Mouse (Mus musculus) ES-CJ7 (cell line): ENCODE results near the gene Zfp740.
A peak's percentile ranks its signal among the peaks of the same experiment; 100 is the strongest.

ENCODE experiments used
- DNase-seq: peaks from one replicate; pipeline ENCODE4 v3.0.0; 2011; ENCODE audit warnings: low read depth, low spot score

Zfp740 gene

DNA sequence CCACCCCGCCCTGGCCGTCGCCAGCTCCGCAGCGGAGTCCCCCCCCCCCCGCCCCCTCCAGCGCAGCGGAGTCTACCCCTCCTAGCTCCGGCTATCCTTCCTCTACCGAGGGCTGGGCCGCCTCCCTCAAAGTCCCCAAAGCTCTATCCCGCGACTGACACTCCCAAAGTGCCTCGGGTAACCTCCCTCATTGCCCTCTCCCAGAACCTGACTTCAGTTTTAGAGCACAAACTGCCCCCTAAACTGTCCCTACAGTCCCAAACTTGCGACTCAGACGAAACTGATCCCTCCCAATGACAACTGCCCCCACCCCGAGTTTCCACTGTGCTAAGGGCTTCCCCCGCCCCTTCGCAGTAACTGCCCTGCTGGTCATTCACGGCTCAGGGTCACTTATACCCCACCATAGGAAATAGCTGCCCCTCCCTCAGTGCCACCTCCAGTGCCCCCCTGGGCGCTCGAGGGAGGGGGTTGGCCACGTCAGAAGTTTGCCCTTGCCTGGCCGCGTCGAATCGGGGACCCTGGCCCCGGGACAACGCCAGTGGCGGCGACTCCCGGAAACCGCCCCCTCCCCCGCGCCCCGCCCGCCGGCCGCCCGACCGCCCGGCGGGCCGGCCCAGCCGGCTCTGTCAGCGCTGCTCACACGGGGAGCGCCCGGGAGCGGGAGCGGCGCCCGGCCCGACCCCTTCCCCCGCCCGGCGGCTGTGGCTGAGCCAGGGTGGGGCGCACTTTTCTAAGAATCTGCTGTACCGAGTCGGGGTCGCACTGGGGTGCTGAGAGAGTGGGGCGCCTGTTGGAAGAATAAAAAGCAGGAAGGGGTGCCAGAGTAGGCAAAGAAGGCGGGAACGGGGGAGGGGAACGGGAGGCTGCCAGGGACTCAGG lies 44.4 kb downstream of the Zfp740 start:
- DNase-seq, result peak; percentile 87

DNA sequence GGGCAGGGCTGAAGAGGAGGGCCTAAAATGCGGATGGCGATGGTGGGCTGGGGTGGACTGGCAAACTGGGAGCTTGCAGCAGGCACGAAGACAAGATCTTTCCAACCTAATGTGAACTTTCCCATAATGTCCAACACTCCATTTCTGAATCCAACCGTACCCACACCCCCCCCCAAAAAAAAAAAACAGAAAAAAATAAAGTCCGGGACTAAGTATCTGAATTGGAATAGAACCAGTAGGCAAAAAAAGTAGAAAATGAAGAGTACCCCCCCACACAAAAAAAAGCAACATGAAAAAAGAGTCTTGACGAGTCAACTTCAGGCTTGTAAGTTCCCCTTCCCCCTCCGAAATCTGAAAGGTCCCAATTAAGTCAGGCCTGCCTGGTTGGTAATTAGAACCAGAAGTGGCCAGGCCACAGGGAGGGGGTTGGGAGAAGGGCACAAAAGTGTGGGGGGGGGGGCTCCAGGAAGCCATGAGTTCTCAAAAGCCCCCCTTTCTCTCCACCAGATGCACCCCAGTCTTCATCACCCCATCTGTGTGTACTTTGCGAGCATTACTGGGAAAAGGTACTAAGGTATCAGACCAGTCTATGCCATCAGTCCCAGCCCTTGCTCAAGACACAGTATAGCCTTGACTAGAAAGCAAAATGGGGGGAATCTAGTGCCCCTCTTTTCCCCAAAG lies 45.2 kb downstream of the Zfp740 start:
- no peak for DNase-seq

DNA sequence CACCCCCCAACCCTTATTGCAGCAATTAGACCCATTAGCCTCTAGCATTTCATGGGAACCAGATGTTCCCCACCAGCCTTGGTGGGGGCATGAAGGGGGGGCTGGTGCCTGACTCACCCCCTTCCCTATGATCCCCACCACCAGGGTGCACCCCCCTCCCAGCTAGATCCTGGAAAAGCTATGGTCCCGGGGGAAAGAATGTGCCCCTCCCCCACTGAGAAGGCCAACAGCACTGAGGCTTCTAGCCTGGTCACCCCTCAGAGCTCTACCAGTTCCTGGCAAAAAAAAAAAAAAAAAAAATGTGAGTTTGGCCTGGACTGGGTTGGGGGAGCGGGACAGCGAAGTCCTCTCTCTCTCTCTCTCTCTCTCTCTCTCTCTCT lies 45.8 kb downstream of the Zfp740 start:
- DNase-seq, result peak; percentile 66

DNA sequence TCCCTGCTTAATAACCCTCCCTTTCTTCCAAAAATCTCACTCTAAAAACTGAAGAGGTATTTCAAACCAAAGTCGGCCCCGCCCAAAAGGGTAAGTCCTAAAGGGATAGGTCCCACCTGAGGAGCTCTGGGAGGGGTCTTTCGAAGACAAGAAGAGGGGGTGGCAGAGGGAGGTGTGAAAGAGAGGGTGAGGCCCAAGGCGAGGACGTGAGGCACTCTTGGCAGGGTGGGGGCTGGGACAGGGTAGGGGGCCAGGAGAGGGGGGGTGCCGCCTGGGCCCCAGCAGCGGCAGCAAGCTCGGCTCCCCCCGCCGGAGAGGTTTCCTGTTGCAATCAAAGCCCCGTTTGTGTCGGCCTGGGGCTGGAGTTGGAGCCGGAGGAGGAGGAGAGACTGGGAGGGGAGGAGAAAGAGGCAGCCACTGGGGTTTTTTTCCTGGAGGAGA lies 46.2 kb downstream of the Zfp740 start:
- peak; percentile 91 for DNase-seq

- peak; percentile 56 for DNase-seq
Observed at GRCm38 (mm10) chr15:102249967-102250366, 46.9 kb downstream of the Zfp740 start.

- peak; percentile 94 for DNase-seq
Observed at GRCm38 (mm10) chr15:102250521-102250920, 47.5 kb downstream of the Zfp740 start.

DNA sequence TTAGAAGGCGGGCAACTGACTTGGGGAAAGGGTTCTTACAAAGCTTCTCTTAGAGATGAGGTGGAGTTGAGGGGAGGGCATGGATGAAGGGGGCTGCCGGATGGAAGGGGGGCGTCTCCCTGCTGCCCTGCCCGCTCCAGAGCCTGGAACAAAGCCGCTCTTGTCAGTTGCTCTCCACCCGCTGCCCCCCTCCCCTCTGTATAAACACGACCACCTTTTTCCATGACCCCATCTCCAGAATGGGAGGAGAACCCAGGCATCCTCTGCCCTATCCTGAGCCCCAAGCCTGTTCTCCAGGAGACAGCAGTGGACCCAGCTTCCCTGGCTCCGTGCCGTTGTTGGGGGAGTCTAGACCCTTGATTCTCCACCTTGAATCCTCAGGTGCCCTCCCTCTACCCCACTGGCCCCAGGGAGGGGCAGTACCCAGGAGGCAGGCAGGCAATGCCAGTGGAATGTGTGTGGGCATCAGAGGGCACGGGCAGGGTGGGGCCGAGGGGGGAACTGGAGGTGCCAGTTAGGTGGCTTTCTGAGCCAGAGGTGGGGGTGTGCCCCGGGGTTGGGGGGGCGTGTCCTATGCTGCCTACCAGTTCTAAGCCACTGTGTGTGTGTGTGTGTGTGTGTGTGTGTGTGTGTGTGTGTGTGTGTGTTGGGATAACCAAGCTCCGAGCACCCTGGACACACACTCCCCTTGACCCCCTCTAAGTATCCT lies 52.7 kb downstream of the Zfp740 start:
- no peak for DNase-seq

DNA sequence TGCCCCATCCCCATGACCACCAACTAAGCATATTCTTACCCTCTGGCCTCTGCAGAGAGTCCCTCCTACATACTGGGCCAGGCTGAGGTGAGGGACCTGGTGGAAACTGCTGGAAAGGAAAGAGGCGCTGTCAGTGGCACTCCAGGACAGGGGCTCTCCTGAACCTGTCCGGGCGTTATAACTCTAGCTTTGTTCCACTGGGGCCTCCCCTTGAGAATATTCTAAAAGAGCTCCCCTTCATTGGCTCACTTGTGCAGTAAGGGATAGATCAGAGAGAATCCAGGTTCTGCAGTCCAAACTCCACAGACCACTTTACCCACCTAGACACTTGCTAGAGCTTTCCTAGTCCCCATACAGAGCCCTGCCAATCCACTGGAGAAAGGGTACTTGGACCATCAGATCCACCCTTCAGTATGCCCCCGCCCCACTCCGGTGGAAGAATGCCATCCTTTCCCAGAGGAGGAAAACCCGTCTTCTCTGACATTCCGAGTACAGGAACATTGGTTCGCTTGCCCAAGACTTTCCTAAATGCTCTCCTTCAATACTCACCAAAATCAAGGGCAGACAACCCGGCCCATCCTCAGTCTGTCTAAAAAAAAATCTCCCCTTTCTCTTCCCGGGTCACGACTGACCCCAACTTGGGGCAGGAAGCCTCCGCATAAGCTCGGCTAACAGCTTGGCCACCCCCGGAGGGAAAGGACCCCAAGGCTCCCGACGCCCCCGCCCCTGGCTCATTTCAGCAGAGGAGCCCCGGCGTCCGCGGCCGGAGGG lies 53.6 kb downstream of the Zfp740 start:
- no peak for DNase-seq

GRCm38 (mm10) chr15:102257202-102258075 lies 54.4 kb downstream of the Zfp740 start, which contains the start of gene Rarg:
Gene Rarg (minus strand): TSS chr15:102257517.
- no peak for DNase-seq

DNA sequence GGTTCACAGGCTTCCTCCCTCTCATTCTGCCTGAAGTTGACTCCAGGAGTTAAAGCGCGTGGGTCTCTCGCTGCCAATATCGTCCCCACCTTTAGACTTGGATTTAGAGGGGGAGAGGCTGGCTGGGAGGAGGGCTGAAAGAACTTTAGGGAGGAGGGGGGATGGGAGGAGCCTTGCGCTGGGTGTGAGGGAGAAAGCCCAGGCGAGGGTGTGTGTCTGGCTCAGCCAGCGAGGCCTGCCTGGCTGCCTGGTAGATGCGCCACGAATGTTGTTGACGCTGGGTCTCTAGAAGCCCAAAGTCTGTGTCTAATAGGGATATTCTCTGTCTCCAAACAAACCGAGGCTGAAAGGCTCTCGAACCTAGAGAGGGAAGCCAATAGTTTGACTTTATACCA lies 55.0 kb downstream of the Zfp740 start:
- DNase-seq, result peak; percentile 82

GRCm38 (mm10) chr15:102258581-102259253 lies 55.7 kb downstream of the Zfp740 start:
- DNase-seq, result no peak

GRCm38 (mm10) chr15:102262582-102262981 lies 59.5 kb downstream of the Zfp740 start:
- DNase-seq, result peak; percentile 67

GRCm38 (mm10) chr15:102263037-102263436 lies 60.0 kb downstream of the Zfp740 start:
- no peak for DNase-seq
